Mouse (Mus musculus) CH12.LX (cell line): ENCODE measurements around the gene Sec31a.
"Not testable (repeated sequence)": the region's sequence is repeated elsewhere in the genome, so short reads cannot be mapped to it uniquely, and the experiment has no call there.

Experiments
- CTCF ChIP-seq, 2 experiments: IDR thresholded peaks in 1 of 2; conservative IDR thresholded peaks in 1 of 2; 2 replicates each; pipeline ENCODE4 v1.5.1; 2011 to 2012; ENCODE audit warnings: low read depth in 2 of 2, low read length in 2 of 2, improper control_type of control experiment in 1 of 2, inconsistent platforms in 1 of 2, mild to moderate bottlenecking in 1 of 2, moderate library complexity in 1 of 2
- GABPA ChIP-seq: IDR thresholded peaks from 2 replicates; pipeline ENCODE4 v1.6.1; 2012; ENCODE audit warnings: low read depth, low read length, improper control_type of control experiment, inconsistent platforms; ENCODE audit not compliant: insufficient replicate concordance
- MAX ChIP-seq: IDR thresholded peaks from 2 replicates; pipeline ENCODE4 v1.6.1; 2011; ENCODE audit warnings: low read length, improper control_type of control experiment
- NRF1 ChIP-seq: IDR thresholded peaks from 2 replicates; pipeline ENCODE4 v1.6.1; 2014; ENCODE audit warnings: low read depth, mild to moderate bottlenecking, inconsistent platforms, low read length, improper control_type of control experiment, moderate library complexity
- SIN3A ChIP-seq: IDR thresholded peaks from 2 replicates; pipeline ENCODE4 v1.6.1; 2012; ENCODE audit warnings: low read length, improper control_type of control experiment, inconsistent platforms
- ZMIZ1 ChIP-seq: IDR thresholded peaks from 2 replicates; pipeline ENCODE4 v1.6.1; 2012; ENCODE audit warnings: low read depth, mild to moderate bottlenecking, inconsistent platforms, low read length, improper control_type of control experiment

DNA sequence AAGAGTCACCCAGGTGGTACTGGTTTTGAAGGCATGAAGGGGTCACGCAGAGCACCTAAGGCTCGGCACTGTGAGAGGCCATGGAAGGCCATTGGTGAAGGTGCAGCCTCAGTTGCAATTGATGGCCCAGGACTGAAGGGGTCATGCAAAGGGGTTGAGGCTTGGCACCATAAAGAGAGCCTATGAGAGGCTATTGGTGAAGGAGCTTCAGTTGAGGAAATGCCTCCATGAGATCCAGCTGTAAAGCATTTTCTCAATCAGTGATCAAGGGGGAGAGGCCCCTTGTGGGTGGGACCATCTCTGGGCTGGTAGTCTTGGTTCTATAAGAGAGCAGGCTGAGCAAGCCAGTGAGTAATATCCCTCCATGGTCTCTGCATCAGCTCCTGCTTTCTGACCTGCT, 9.8 kb upstream of the Sec31a start:
- TF ChIP-seq ZMIZ1; GABPA; CTCF (conservative IDR thresholded peaks at IDR 0.05 in 1 of 2, IDR thresholded peaks at IDR 0.05 in 1 of 2; ENCODE audit: low read depth in 2 of 2, low read length in 2 of 2); NRF1; SIN3A; MAX: not testable (repeated sequence)
